Mouse (Mus musculus) urinary bladder, postnatal 36 days (tissue): ENCODE data around the gene Magea8.
"Not testable (repeated sequence)": the region's sequence is repeated elsewhere in the genome, so short reads cannot be mapped to it uniquely, and the experiment has no call there.

Source experiments
- DNase-seq, 2 experiments: peaks; one replicate each; pipeline ENCODE4 v3.0.0; 2022; ENCODE audit warnings: low spot score in 2 of 2, mixed read lengths in 1 of 2

Gene Magea8

DNA sequence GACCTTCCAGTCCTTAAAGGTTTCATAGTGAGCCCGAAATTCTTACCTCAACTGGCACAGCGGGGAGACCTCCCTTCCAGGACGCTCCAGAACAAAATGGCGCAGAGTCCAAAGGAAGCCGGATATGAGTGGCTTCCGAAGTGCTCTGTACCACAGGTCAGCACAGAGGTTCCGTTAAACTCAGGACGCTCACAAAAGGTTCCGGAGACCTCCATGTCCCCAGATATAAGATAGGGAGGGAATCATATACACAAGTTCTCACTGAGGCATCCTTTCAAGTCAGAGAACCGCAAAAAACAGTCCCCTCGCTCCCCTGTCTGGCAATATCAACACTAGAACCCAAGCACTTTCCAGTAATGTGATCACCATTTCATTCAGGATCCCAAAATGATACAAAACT lies at the start of gene Magea8:
TSS of gene Magea8 (minus strand) at position 101 of the 400 bp plus-strand sequence.
- not testable (repeated sequence) for DNase-seq

- DNase-seq = not testable (repeated sequence)
Measured at GRCm38 (mm10) chrX:154949405-154949804, 46.2 kb downstream of the Magea8 start, which contains the start of gene Magea3. Gene Magea3, minus strand, starts transcription at chrX:154949505.

DNA sequence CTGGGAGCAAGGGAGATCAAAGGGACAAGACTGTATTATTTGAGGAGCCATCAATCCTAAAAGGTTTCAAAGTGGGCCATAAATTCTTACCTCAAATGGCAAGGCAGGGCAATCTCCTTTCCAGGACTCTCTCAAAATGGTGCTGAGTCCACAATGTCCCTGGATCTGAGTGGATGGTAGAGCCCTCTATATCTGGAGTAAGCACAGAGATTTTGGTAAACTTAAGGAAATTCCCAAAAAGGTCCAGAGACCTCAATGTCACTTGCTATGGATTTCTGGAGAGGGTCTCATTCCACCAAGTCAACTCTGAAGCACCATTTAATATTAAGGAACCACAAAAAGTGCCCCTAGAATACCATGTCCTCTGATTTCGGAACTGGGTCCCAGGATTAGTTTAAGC lies 59.8 kb downstream of the Magea8 start, which contains the start of gene Magea6:
TSS of gene Magea6 (minus strand) at position 101 of the 400 bp plus-strand sequence.
- DNase-seq = not testable (repeated sequence)
